Mouse (Mus musculus) embryonic fibroblast, embryonic 13.5 days (primary cell): ENCODE results near the gene Edem3.
"Not testable (repeated sequence)": the region's sequence is repeated elsewhere in the genome, so short reads cannot be mapped to it uniquely, and the experiment has no call there.

Source experiments
- CTCF ChIP-seq: IDR thresholded peaks from 2 replicates; pipeline ENCODE4 v1.5.1; 2011; ENCODE audit warnings: mild to moderate bottlenecking, control low read depth, low read length, moderate library complexity, borderline replicate concordance; ENCODE audit not compliant: insufficient read depth
- POLR2A ChIP-seq: IDR thresholded peaks from 2 replicates; pipeline ENCODE4 v1.6.1; 2011; ENCODE audit warnings: low read depth, mild to moderate bottlenecking, control low read depth, low read length, moderate library complexity

DNA sequence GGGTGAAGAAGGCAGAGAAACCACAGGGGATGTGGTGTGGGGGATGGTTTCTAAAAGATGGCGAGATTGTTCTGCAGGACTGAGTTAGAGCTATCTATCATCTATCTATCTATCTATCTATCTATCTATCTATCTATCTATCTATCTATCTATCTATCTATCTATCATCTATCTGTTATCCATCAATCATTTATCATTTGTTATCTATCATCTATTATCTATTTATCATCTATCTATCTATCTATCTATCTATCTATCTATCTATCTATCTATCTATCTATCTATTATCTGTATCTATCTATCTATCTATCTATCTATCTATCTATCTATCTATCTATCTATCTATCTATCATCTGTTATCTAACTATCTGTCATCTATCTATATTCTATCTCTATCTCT is 85.2 kb downstream of the Edem3 start:
- TF ChIP-seq CTCF, POLR2A: not testable (repeated sequence)
